Mouse (Mus musculus): ENCODE results near the gene Iars2. TPM values are rescaled to one million over a fixed set of nuclear protein-coding genes. Genes with fewer than 3 reads are reported as not detected.
"Not testable (repeated sequence)": the region's sequence is repeated elsewhere in the genome, so short reads cannot be mapped to it uniquely, and the experiment has no call there.

Gene Iars2
- total and polyA plus RNA-seq, 3 experiments, result 35.2 to 80.0 (median 71.5) TPM

DNA sequence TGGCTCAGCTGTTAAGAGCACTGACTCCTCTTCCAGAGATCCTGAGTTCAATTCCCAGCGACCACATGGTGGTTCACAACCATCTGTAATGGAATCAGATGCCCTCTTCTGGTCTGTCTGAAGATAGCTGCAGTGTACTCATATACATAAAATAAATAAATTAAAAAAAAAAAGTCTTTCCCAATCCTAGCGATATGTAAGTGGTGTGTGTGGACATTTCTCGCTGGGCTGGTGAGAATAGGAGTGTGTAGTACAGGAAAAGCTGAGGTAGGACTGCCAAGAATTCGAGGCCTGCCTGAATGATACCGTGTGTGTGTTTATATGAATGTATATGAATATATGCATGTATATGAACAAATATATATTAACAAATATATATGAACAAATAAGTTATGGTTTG lies 2.2 kb upstream of the Iars2 start:
- H3K9ac ChIP-seq (ENCODE audit: low read depth, low read length), result no peak overlapping the region
- no peak for TF ChIP-seq POLR2A (IDR thresholded peaks at IDR 0.05; ENCODE audit: insufficient read depth, low read depth, low read length)
- no peak for TF ChIP-seq EP300 (IDR thresholded peaks at IDR 0.05; ENCODE audit: insufficient read depth, low read depth, low read length)
- no peak for TF ChIP-seq CTCF (IDR thresholded peaks at IDR 0.05)
- 44% methylated on average over 5 of the region's 5 CpGs for WGBS
- peaks cover 3% of the 10 kb centered on the region for H3K4me1 ChIP-seq (ENCODE audit: control insufficient read depth, insufficient read depth, low read length)
- peak overlapping the region; percentile 94 for H3K27ac ChIP-seq
- no peak for DNase-seq
- no peaks in the 10 kb centered on the region for H3K79me2 ChIP-seq (replicated peaks; ENCODE audit: control insufficient read depth, insufficient read depth, low read length)
- intact Hi-C loops (cut with DNase I), result no loop called here
- no peaks in the 10 kb centered on the region for H3K27me3 ChIP-seq (ENCODE audit: control insufficient read depth, insufficient read depth, low read length)
- H3K36me3 ChIP-seq (ENCODE audit: control insufficient read depth, insufficient read depth, low read length), result no peaks in the 10 kb centered on the region
- H3K4me3 ChIP-seq, result peak overlapping the region; percentile 72; the same call in 1 of the 2 replicates

GRCm38 (mm10) chr1:185329851-185330250 lies 655 bp upstream of the Iars2 start:
- Histone ChIP-seq H3K4me1 (ENCODE audit: control insufficient read depth, insufficient read depth, low read length) (peaks cover 3% of the 10 kb centered on the region), H3K9ac (ENCODE audit: low read depth, low read length) (no peak overlapping the region), H3K79me2 (replicated peaks; ENCODE audit: control insufficient read depth, insufficient read depth, low read length) (no peaks in the 10 kb centered on the region), H3K27me3 (ENCODE audit: control insufficient read depth, insufficient read depth, low read length) (no peaks in the 10 kb centered on the region), H3K4me3 (no peak overlapping the region), H3K36me3 (ENCODE audit: control insufficient read depth, insufficient read depth, low read length) (no peaks in the 10 kb centered on the region), H3K27ac (peak overlapping the region; percentile 98)
- TF ChIP-seq CTCF (IDR thresholded peaks at IDR 0.05) (no peak), POLR2A (IDR thresholded peaks at IDR 0.05; ENCODE audit: insufficient read depth, low read depth, low read length) (no peak), EP300 (IDR thresholded peaks at IDR 0.05; ENCODE audit: insufficient read depth, low read depth, low read length) (no peak)
- 89% methylated on average over 8 of the region's 8 CpGs for WGBS
- DNase-seq, result no peak
- intact Hi-C loops (cut with DNase I), result loop anchor here (5.0 kb wide), 1 partner anchor 128 kb away; the partner anchor contains the start of gene Rab3gap2

DNA sequence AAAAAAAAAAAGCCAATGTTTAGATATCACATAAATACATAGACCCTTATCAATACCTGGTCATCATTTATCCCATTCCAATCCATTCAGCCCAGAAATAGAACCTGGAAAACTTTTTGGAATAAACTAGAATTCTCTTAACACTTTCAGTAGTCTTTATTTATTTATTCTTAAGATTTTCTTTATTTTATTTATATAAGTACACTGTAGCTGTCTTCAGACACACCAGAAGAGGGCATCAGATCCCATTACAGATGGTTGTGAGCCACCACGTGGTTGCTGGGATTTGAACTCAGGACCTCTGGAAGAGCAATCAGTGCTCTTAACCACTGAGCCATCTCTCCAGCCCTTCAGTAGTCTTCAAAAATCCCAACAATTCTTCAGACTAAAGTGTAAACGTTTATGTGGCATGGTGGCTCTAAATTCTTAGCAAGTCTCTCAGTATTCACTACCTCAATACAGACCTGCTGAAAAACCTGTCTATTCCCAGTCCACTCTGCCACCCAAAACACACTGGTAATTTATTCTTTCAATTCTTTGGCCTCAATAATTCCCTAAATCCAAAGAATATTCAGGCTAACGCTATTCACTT lies 1.3 kb downstream of the Iars2 start:
- H3K4me3 ChIP-seq; H3K36me3 ChIP-seq (ENCODE audit: control insufficient read depth, insufficient read depth, low read length); H3K27me3 ChIP-seq (ENCODE audit: control insufficient read depth, insufficient read depth, low read length); H3K9ac ChIP-seq (ENCODE audit: low read depth, low read length); H3K4me1 ChIP-seq (ENCODE audit: control insufficient read depth, insufficient read depth, low read length); H3K27ac ChIP-seq; DNase-seq; H3K79me2 ChIP-seq (replicated peaks; ENCODE audit: control insufficient read depth, insufficient read depth, low read length): not testable (repeated sequence)
- intact Hi-C loops (cut with DNase I), result loop anchor here (5.0 kb wide), 1 partner anchor 126 kb away; the partner anchor contains the start of gene Rab3gap2
- TF ChIP-seq CTCF (IDR thresholded peaks at IDR 0.05), result peak; percentile 12; the same call in 1 of the 2 replicates
- 54% methylated on average over 3 of the region's 3 CpGs for WGBS

DNA sequence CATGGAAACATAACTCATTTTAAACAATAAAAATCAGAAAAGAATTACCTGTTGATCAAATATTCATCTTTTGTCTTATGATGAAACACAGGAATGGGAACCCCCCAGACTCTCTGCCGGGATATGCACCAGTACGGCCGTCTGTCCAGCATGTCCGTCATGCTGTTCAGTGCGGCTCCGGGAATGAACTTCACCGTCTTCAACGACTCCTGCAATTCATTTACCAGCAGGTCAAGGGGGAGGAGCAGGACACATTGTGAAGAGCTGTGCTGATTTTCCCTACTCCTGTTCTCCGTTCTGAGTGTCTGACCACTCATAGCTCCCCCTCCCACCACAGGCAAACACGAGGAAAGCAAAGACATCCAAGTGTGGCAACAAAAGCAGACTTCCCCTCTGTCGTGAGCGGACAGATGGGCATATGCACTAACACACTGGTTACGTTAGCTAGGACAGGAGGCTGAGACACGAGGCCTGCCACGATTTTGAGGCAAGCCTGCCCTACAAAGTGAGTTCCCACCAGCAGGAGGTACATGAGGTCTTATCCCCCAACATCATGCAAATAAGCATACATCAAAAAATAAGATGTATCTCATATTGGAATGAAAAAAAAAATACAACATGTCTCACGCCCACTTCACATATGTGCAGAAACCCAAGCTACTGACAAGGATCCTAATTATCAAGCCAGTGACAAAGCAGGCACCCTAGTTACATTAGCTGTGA lies 13.2 kb downstream of the Iars2 start:
- intact Hi-C loops (cut with DNase I), result no loop called here
- no peak overlapping the region for H3K9ac ChIP-seq (ENCODE audit: low read depth, low read length)
- H3K27ac ChIP-seq, result no peak overlapping the region
- no peaks in the 10 kb centered on the region for H3K4me1 ChIP-seq (ENCODE audit: control insufficient read depth, insufficient read depth, low read length)
- WGBS, result 92% methylated on average over 16 of the region's 16 CpGs
- TF ChIP-seq CTCF (IDR thresholded peaks at IDR 0.05) (no peak), EP300 (IDR thresholded peaks at IDR 0.05; ENCODE audit: insufficient read depth, low read depth, low read length) (no peak), POLR2A (IDR thresholded peaks at IDR 0.05; ENCODE audit: insufficient read depth, low read depth, low read length) (no peak)
- H3K36me3 ChIP-seq (ENCODE audit: control insufficient read depth, insufficient read depth, low read length), result no peaks in the 10 kb centered on the region; the same call in 1 of the 2 replicates
- no peak overlapping the region for H3K4me3 ChIP-seq
- H3K27me3 ChIP-seq (ENCODE audit: control insufficient read depth, insufficient read depth, low read length), result no peaks in the 10 kb centered on the region
- no peaks in the 10 kb centered on the region; the same call in 1 of the 2 replicates for H3K79me2 ChIP-seq (replicated peaks; ENCODE audit: control insufficient read depth, insufficient read depth, low read length)
- DNase-seq, result no peak

DNA sequence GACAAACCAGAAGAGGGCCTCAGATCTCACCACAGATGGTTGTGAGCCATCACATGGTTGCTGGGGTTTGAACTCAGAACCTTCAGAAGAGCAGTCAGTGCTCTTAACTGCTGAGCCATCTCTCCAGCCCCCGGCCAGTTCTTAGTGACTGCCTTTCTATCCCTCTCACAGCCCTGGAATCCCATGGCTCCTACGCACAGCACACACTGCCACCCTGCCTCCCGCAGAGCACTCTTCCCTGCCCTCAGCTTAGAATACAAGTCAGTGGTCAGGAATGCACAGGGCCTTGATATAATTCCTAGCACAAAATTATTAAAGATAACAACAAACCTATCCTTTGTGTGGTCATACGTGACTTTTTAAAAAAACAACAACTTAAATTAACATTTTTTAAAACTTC lies 14.7 kb downstream of the Iars2 start:
- WGBS, result 77% methylated on average over 4 of the region's 4 CpGs
- TF ChIP-seq CTCF (IDR thresholded peaks at IDR 0.05) (no peak), EP300 (IDR thresholded peaks at IDR 0.05; ENCODE audit: insufficient read depth, low read depth, low read length) (no peak), POLR2A (IDR thresholded peaks at IDR 0.05; ENCODE audit: insufficient read depth, low read depth, low read length) (no peak)
- no peak overlapping the region for H3K27ac ChIP-seq
- no peak for DNase-seq
- no peaks in the 10 kb centered on the region; the same call in 1 of the 2 replicates for H3K79me2 ChIP-seq (replicated peaks; ENCODE audit: control insufficient read depth, insufficient read depth, low read length)
- no peaks in the 10 kb centered on the region; the same call in 1 of the 2 replicates for H3K36me3 ChIP-seq (ENCODE audit: control insufficient read depth, insufficient read depth, low read length)
- no peaks in the 10 kb centered on the region for H3K27me3 ChIP-seq (ENCODE audit: control insufficient read depth, insufficient read depth, low read length)
- intact Hi-C loops (cut with DNase I), result no loop called here
- H3K9ac ChIP-seq (ENCODE audit: low read depth, low read length), result no peak overlapping the region
- H3K4me3 ChIP-seq, result no peak overlapping the region
- H3K4me1 ChIP-seq (ENCODE audit: control insufficient read depth, insufficient read depth, low read length), result no peaks in the 10 kb centered on the region

DNA sequence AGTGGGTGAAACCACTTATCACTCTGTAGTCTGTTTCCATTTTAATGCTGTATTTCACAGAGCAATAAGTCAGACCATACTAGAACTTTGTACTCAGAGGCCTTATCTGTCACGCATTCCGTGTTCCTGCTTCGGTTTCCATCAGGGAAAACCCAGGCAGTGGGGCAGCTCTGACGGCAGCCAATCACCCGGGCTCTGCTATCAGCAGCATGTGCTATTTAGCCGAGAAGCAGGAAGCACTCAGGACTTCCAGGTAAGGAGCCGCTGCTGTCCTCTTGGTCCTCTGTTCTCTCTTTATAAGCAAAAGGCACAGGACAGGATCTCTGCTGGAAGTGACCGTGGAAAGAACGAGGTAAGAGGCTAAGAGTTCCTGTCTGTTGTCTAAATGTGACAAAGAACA lies 17.2 kb downstream of the Iars2 start:
- H3K27ac ChIP-seq, result no peak overlapping the region
- 22% methylated on average over 9 of the region's 9 CpGs for WGBS

More for the DNA sequence above, 17.2 kb downstream of the Iars2 start:
- Histone ChIP-seq H3K4me1 (ENCODE audit: control insufficient read depth, insufficient read depth, low read length) (no peaks in the 10 kb centered on the region), H3K9ac (ENCODE audit: low read depth, low read length) (no peak overlapping the region), H3K36me3 (ENCODE audit: control insufficient read depth, insufficient read depth, low read length) (no peaks in the 10 kb centered on the region; the same call in 1 of the 2 replicates), H3K79me2 (replicated peaks; ENCODE audit: control insufficient read depth, insufficient read depth, low read length) (peaks cover under 1% of the 10 kb centered on the region; the same call in 1 of the 2 replicates), H3K27me3 (ENCODE audit: control insufficient read depth, insufficient read depth, low read length) (no peaks in the 10 kb centered on the region), H3K4me3 (no peak overlapping the region)
- DNase-seq, result peak in 1 of 2 experiments; percentile 24
- intact Hi-C loops (cut with DNase I), result no loop called here
- TF ChIP-seq EP300 (IDR thresholded peaks at IDR 0.05; ENCODE audit: insufficient read depth, low read depth, low read length) (no peak), POLR2A (IDR thresholded peaks at IDR 0.05; ENCODE audit: insufficient read depth, low read depth, low read length) (no peak), CTCF (IDR thresholded peaks at IDR 0.05) (no peak)
